8 mouse cellular contexts compared by ENCODE assay signal in genomic region chr1:59883349-59884134, GRCm38 (mm10). TPM values are rescaled to one million over a fixed set of nuclear protein-coding genes. Genes with fewer than 3 reads are reported as not detected.
A peak's percentile ranks its signal among the peaks of the same experiment; 100 is the strongest.
DNase-seq lines count a peak whose midpoint lies in the region; ATAC-seq and TF ChIP-seq lines count a peak whose summit lies in the region.

No protein-coding gene starts in this region.

- H3K36me3 ChIP-seq in liver, embryonic 11.5 days (ENCODE audit: control insufficient read depth, insufficient read depth, low read length): no peaks in the 10 kb centered on the region
- peaks cover 7% of the 10 kb centered on the region; the same call in 1 of the 2 replicates for H3K36me3 ChIP-seq in neural tube, embryonic 12.5 days

- H3K27ac ChIP-seq in gastrocnemius, adult 2 months: no peak overlapping the region
- H3K27ac ChIP-seq in liver, embryonic 11.5 days (ENCODE audit: low read depth, low read length): no peak overlapping the region
- no peak overlapping the region for H3K27ac ChIP-seq in neural tube, embryonic 12.5 days

- H3K4me3 ChIP-seq in gastrocnemius, adult 2 months: no peak overlapping the region
- no peak overlapping the region for H3K4me3 ChIP-seq in liver, embryonic 11.5 days (ENCODE audit: low read depth, low read length)
- no peak overlapping the region for H3K4me3 ChIP-seq in neural tube, embryonic 12.5 days

- no peaks in the 10 kb centered on the region for H3K9me3 ChIP-seq in liver, embryonic 11.5 days (ENCODE audit: control insufficient read depth, low read length)
- H3K9me3 ChIP-seq in neural tube, embryonic 12.5 days: no peaks in the 10 kb centered on the region

- WGBS in liver, embryonic 11.5 days: 31% methylated on average over 3 of the region's 3 CpGs
- WGBS in neural tube, embryonic 12.5 days: 36% methylated on average over 3 of the region's 3 CpGs

- H3K4me2 ChIP-seq in liver, embryonic 11.5 days: no peak overlapping the region
- no peak overlapping the region for H3K4me2 ChIP-seq in neural tube, embryonic 12.5 days (replicated peaks)

- peak; percentile 86 for DNase-seq in 3T3-L1 (ENCODE audit: low read depth, low spot score)
- DNase-seq in cerebellum, postnatal 4 days (ENCODE audit: low spot score in 2 of 2): peak; percentile 64 to 79
- DNase-seq in gastrocnemius, adult 2 months: peak; percentile 83
- peak; percentile 56 to 81 for DNase-seq in kidney, adult 8-10 months
- peak; percentile 51 for DNase-seq in liver, embryonic 11.5 days (ENCODE audit: low spot score)
- DNase-seq in telencephalon, adult 2 months (ENCODE audit: low read depth, low spot score): peak; percentile 27

- H3K4me1 ChIP-seq in liver, embryonic 11.5 days (replicated peaks; ENCODE audit: control insufficient read depth, insufficient read depth, low read length): no peaks in the 10 kb centered on the region; the same call in 1 of the 2 replicates
- H3K4me1 ChIP-seq in neural tube, embryonic 12.5 days: no peaks in the 10 kb centered on the region

- peak; percentile 68 for ATAC-seq in activated CD4-positive, CD25-positive, alpha-beta regulatory T cell, adult 4 months
- ATAC-seq in liver, embryonic 11.5 days (replicated peaks; ENCODE audit: low FRiP score): no peak
- ATAC-seq in neural tube, embryonic 12.5 days (ENCODE audit: low FRiP score, low read depth): 0 out of 2 replicates have a peak, but pooled peaks have one; percentile 50

- intact Hi-C loops in gastrocnemius, adult 2 months (cut with DNase I): loop anchor here (1.0 to 10.0 kb wide), 4 partner anchors 39 to 211 kb away; partner anchors contain the start of genes Carf and Wdr12

- no peaks in the 10 kb centered on the region for H3K27me3 ChIP-seq in liver, embryonic 11.5 days (replicated peaks; ENCODE audit: control insufficient read depth, insufficient read depth, low read length)
- no peaks in the 10 kb centered on the region for H3K27me3 ChIP-seq in neural tube, embryonic 12.5 days (replicated peaks)

- peak; percentile 97 for TF ChIP-seq CTCF in gastrocnemius, adult 2 months (IDR thresholded peaks at IDR 0.05)

- no peak overlapping the region for H3K9ac ChIP-seq in liver, embryonic 11.5 days (ENCODE audit: low read depth, low read length)
- no peak overlapping the region for H3K9ac ChIP-seq in neural tube, embryonic 12.5 days

RNA-seq across cellular contexts. Expression of gene Fam117b, which starts 29.3 kb away (rescaled TPM):
- 10 to 100 TPM; 14.9 to 17.4 TPM for polyA plus RNA-seq in activated CD4-positive, CD25-positive, alpha-beta regulatory T cell, adult 4 months (2017; shearing (Covaris generic))
- total RNA-seq in gastrocnemius, adult 2 months (2021): 1 to 10 TPM; 4.4 to 9.3 TPM
- 10.3 and 10.6 TPM in 2 replicates for polyA plus RNA-seq in liver, embryonic 11.5 days (2014; fragmentation: Nextera tagmentation; extraction: Ambion mirVana)
- 29.7 and 31.1 TPM in 2 replicates for polyA plus RNA-seq in neural tube, embryonic 12.5 days (2016; fragmentation: Nextera tagmentation; extraction: Ambion mirVana)

Comparison
In these comparisons a context has a peak if more than half of its experiments do, and no peak if none do; other contexts are left out.
1. DNase-seq: peak in every context shown above with its lines; median percentile 86 in 3T3-L1; 83 in gastrocnemius, adult 2 months; 72 in cerebellum, postnatal 4 days; 68 in kidney, adult 8-10 months; 51 in liver, embryonic 11.5 days; 27 in telencephalon, adult 2 months.